Mouse (Mus musculus) kidney, postnatal 25 days (tissue): ENCODE data around the gene Nfu1.
"Not testable (repeated sequence)": the region's sequence is repeated elsewhere in the genome, so short reads cannot be mapped to it uniquely, and the experiment has no call there.

Experiments
- DNase-seq, 2 experiments: peaks; one replicate each; pipeline ENCODE4 v3.0.0; 2021; ENCODE audit warnings: mixed read lengths in 2 of 2

Nfu1 gene

DNA sequence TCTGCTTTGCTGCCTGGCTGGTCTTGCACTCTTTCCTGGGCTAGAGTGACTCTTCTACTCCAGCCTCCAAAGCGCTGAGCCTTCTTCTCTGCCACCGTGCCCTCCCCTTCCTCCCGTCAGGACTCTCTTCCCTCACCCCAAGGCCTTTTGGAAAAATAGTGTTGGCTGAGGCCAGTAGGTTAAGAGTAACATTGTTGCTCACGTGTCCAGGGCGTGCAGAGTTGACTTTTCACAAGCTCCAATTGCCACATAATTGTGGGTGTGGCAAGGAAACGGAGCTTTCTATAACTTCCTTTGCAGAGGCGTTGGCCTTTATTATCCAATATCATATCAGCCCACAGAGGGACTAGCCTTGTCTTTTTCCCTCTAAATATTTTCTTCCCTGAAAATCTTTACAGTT, 17.9 kb downstream of the Nfu1 start:
- peak; percentile 13 to 48 for DNase-seq

DNA sequence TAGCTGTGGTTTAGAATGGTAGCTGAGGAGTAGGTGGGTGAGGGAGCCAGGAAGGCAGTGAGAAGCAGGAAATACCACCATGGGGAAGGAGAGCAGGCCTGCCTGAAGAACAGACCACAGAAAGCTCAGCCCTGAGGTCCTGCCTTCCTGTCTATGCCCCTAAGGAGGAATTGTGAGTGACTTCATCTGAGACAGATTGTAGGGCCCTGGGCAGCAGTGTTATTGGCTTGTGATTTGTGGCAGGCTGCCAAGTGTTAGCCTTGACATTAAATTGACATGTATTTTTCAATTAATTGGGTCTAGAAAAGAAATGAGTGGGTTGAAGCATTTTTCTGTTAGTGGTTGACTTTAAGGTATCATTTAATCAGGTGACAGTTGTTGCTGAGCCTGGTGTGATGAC, 19.8 kb downstream of the Nfu1 start:
- DNase-seq, result no peak

DNA sequence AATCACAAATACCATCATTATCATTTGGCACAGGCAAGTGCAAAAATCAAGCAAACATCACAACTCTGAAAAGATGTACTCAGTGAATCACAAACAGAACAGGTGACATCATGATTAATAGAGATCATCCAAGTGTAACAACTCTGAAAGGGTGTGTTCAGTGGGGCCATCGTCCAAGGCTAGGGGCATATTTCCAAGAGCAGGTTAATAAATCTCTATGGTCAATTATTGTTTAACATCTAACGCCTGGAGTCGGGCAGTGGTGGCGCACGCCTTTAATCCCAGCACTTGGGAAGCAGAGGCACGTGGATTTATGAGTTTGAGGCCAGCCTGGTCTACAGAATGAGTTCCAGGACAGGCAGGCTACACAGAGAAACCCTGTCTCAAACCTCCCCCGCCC, 22.3 kb downstream of the Nfu1 start:
- peak; percentile 57 to 71 for DNase-seq

DNA sequence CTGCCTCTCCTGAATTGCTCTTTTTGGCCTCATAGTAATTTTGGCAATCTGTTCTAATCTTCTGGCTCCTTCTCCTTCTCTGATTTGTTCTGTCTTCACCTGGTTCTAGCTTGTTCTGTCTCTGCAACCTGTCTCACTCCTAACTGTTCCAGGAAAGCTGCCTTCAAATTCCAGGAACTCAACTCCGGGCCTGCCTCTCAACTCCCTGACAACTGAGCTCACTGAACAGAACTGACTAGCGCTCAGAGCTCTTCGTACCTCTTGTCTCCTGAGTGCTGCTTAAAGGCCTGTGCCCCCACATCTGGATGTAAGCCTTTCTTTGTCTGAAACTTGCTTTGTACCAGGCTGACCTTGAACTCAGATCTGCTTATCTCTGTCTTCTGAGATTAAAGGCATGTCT, 23.4 kb downstream of the Nfu1 start:
- no peak for DNase-seq

DNA sequence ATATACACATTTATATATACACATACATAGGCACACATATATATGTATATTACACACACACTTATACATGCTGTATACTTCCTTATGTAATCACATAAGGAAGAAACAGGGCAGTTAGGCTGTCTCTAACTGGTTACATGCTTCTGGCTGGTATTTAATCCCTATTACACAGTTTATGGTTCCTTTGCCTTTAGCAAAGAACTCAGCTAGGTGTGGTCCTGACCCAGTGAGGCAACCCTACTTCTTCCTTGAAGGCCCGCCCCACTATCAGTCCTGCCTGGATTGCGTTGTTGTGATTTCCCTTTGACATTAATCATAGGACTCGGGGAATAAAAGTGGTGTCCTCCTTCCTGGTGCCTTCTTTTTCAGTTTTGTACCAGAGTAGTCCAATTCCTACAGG, 25.4 kb downstream of the Nfu1 start:
- DNase-seq, result no peak

DNA sequence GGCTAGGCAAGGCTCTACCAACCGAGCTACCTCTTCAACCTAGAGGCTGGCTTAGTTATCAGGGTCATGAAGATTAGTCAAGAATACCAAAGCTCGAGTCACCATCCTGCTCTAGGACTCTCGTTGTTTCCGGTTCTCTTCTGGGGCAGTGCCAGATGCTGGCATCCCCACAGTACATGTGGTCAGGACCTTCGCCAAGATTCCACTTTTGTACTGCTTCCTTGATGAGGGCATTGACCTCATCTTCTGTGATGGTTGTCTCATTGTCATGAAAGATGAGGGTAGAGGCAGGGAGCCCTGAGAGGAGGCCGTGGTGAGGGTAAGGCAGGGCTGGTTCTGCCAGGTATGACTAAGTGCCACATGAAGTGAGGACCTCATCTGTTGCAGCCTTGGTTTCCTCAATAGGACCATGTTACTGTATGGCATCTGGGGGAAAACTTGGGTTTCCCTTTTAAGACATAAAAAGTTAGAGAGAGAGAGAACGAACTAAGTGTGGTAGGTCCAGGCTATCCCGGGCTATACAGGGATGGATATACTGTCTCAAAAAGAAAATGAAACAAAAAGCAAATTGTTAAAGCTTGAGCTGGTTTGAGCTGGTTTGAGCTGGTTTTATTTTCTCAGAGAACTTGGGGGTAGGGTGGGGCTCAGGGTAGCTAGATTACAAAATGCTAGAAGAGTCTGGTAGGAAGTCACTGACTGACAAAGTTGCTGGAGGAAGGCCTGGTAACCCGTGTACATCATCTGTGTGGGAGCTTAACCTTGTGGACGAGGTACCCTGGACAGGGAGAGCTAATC, 29.0 kb downstream of the Nfu1 start:
- peak; percentile 15 to 47 for DNase-seq

DNA sequence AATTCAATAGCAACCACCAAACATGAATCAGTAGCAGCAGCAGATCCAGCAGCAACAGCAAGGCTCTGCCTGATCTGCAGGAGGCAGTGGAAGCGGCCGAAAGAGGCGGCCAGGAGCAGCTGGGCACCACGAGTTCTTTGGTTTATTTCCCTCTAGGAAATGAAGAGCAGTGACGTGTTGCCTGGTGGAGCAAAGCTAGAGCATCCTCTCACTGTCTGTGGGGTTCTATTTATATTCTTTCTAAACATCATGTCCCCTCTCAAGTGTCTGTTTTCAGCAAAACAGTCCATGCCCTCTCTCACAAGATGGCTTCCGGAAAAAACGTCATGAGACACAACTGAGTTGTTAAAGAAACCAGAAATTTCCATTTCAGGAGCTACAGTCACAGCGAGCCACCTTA, 30.1 kb downstream of the Nfu1 start:
- DNase-seq, result no peak

DNA sequence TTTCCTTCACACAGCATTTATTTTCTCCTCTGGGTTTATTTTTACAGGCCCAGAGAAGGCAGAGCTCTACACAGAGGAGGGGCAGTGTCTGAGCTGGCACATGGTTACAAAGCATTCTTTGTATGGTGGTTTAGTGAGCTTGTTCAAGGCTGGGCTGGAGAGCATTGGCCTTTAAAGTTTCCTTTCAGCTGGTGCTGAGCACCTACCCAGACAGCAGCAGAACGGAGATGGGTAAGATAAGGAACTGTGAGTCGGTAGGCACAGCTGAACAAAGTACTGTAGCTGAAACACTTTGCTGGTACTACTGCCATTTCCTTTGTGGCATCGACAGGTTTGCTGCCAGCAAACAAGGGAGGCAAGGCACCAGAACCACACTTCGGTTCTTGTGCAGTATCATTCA, 31.9 kb downstream of the Nfu1 start:
- no peak for DNase-seq

DNA sequence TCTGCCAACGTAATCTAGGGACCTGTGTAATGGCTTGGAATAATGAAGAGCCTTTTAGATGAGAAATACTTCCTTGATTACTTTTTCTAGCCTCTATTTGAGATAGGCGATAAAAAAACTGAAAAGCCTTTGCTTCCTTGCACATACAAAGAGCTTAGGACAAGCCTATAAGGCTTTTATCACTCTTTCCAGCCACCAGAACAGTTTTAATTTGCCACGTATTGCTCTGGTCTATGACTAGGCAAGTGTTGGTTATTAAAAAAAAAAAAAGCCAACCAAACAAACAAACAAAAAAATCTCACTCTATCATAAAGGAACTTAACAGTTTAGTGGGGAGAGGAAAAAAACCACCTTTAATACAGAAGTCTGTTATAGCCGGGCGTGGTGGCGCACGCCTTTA, 32.4 kb downstream of the Nfu1 start:
- DNase-seq, result no peak

DNA sequence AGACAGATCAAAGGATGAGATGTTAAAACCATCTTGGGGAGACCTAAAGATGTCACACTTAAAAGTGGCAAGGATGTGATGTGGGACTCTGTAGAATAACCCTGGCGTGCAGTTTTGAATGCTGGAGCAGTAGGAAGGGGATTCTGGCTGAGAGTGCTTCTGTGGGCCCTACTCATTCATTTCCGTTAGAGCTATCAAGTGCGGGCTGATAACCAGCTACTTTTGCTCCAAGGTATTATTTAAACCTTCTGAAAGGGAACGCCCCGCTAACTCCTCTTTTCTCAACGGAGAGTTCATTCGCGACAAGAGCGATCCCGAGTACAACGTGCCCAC, 32.9 kb downstream of the Nfu1 start:
- DNase-seq, result no peak

DNA sequence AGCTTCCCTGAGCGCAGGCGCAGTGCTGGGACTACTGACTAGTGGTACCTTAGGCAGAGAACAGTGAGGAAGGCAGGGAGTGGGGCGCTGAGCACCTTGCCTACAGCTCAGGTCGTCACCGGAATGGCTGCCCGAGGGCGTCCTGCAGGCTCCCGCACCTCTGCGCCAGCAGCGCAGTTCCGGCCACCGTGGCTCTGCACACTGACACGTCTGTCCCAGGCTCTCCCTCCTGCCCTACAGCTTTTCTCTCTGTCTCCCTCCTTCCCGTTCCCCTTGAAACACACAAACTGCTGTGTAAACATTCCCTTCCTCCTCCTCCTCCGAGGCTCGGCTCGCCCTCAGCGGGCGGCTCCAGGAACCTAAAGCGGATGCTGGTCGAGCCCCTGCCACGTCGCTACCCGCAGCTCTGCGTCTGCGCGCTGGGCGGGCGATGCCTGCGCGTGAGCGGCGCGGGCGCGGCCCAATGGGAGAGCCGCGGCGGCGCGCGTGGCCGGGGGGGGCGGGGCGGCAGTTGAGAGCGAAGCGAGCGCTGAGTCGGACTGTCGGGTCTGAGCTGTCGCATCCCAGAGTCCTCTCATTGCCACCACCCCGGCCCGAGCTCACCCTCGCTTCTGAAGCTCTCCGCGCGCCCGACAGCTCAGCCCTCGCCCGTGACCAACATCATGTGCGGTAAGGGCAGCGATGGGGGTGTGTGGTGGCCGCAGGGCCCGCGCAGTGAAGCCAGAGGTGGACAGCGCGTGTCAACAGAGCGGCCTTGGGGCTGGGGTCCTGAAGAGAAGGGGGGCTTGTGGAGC, 33.5 kb downstream of the Nfu1 start, which contains the start of gene Gfpt1:
TSS of gene Gfpt1 (plus strand) at position 510 of the 794 bp plus-strand sequence.
- peak; percentile 95 to 98 for DNase-seq

DNA sequence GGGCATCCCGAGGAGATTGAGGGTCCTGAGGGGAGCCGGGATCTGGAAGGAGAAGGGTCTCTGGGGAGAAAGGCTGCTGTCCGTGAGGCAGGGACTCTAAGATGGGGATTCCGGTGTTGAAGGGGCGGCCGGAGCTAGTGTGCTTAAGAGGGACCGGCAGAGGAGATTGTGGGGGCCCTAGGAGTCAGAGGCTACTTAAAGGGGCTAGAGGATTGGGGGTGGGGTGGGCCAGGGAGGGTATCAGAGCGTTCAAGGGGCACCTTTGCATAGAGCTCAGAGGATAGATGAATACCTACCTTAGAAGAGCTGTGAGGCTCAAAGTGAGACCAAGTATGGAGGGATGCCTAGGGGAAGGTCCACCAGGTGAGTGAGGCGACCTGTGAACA, 34.1 kb downstream of the Nfu1 start:
- no peak for DNase-seq

DNA sequence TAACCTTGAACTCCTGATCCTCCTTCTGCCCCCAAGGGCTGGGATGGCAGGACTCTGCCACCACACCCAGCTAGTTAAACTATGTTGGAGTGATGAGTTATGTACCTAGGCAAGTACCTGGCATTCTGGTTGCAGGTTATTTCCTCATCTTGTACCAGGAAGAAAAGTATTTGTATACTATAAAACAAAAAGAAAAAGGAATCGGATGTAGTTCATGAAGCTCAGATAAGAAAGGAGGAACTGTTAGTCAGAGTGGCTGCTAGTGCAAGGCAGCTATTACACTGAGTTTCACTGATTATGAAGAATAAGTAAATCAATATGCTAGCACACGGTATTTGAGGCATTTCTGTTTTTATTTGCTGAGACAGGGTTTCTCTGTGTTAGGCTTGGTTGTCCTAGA, 35.9 kb downstream of the Nfu1 start:
- no peak for DNase-seq

DNA sequence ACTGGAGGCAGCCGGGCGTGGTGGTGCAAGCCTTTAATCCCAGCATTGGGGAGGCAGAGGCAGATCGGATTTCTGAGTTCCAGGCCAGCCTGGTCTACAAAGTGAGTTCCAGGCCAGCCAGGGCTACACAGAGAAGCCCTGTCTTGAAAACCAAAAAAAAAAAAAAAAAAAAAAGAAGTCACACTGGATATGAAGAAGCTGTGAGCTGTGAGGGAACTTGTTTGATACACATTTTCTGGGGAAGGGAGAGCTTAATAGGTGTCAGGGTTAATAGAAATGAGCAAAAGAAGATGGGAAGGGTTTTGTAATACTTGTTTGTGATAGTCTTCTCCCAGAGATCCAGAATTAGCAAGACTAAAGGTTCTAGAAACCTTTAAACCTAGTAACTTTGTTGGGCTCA, 36.5 kb downstream of the Nfu1 start:
- DNase-seq, result no peak

DNA sequence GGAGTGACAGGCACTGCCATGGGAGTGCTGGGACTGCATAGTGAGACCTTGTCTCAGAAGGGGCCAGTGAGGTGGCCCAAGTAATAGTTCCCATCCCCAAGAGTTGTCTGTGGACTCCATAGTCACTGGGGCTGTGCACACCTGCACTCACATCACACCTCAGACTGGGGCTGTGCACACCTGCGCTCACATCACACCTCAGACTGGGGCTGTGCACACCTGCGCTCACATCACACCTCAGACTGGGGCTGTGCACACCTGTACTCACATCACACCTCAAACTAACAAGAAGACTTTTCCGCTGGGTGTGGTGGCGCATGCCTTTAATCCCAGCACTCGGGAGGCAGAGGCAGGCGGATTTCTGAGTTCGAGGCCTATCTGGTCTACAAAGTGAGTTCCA, 39.7 kb downstream of the Nfu1 start:
- DNase-seq, result not testable (repeated sequence)

DNA sequence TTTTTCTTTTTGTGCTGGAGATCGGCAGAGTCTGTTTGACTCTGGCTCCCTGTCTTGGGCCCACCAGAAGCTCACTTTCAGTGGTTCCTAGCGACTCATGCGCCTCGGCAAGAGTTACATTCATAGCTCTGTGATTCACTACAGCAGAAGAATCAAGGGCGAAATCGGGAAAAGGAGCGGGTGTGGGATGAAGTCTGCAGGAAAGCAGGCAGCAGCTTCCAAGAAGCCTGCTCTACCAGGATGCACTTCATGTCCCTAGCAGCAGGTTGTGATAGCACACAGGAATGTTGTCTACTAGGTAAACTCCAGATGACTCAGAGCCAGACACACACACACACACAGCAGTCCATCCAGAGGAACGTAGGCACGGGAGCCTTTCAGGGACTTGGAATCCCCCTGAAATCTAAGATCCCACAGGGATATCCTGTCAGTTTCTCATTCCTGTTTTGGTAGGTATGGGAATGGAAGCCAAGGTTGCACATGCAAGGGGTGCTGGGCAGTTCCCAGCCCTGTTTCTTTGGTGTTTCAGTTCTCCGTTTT, 42.9 kb downstream of the Nfu1 start:
- no peak for DNase-seq

DNA sequence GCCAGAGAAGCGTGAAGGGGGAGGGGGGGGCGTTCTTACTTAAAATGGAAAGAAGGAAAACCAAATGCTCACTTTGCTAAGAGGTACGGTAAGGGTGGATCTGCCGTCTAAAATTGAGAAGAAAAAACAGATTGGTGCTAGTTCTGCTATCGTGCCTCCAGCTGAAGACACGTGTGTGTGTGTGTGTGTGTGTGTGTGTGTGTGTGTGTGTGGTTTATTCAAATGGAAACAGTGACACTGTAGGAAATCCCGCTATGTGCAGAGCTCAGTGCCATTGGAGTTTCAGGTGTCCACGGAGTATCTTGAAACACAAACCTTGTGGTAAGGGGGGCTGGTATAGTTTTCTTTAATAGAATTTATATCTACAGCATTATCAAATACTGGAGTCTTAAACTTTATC, 45.2 kb downstream of the Nfu1 start:
- DNase-seq, result no peak

DNA sequence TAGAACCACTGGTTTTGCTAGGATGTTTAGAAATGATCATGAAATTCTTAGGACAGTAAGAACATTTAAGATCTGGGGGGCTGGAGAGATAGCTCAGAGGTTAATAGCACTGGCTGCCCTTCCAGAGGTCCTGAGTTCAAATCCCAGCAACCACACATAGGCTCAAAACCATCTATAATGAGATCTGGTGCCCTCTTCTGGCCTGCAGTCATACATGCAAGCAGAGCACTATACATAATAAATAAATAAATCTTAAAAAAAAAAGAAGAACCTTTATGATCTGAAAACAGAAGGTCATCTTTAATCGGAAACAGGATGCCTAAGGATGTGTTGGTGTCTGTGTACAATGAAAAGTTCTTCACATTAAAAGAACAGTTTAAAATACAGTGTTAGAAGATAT, 50.7 kb downstream of the Nfu1 start:
- no peak for DNase-seq

DNA sequence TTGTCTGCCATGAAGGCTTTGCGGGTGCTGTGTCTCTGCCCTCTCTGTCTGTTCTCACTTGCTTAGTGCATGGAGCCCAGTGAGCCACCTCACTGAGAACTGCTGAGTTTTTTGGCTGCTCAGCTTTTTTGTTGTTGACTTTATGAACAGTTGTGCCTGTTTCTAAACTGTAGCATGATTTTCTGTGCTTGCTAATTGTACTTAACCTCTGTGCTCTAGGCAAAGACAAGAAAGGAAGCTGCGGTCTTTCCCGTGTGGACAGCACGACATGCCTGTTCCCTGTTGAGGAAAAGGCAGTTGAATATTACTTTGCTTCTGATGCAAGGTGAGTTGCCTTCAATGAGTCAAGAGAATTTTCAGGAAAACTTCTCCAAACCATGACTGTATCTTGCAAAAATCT, 54.5 kb downstream of the Nfu1 start:
- DNase-seq, result no peak

DNA sequence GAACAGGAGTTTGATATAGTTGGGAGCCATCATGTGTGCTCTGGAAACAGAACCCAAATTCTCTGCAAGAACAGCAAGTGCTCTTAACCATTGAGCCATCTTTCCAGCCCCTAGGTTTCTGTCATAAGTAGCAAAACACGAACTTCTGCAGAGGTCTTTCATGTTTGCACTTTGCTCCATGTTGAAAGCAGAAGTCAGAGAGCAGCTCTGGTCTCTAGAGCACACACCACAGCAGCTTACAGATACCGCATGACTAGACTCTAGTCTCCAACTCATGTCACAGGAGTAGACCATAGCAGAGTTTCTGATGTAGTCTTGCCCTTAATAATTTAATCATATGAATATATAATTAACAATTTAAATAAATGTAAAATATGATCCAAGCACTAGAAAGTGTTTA, 59.2 kb downstream of the Nfu1 start:
- no peak for DNase-seq

DNA sequence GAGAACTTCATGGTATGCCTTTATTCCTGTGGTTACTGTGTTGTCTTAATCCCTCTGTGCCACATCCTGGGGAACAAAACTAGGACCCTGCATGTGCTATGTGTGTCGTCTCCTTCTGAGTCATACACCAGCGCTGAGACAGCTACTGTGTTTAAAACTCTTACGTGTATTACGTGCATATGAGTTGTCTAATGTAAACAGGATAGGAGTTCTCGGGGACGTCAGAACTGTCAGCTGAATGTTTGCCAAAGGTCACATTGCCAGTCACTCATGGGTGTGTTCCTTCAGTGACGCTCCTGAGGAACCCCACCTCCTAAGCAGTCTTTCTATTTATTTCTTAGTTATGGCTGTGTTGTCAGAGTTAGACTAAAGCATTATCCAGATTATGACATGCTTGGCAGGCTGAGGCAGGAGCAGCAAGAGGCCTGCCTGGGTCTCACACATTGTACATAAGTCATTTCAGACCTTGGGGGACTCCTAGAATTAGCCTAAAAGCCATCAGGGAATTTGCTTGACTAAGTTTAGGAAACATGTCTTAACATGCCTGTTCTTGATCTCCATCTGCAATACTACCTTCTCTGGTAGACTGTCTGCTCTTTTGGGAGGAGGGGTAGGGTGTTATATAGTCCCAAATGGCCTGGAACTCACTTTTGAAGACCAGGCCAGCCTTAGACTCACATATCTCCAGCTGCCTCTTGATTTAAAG, 60.3 kb downstream of the Nfu1 start:
- no peak for DNase-seq

DNA sequence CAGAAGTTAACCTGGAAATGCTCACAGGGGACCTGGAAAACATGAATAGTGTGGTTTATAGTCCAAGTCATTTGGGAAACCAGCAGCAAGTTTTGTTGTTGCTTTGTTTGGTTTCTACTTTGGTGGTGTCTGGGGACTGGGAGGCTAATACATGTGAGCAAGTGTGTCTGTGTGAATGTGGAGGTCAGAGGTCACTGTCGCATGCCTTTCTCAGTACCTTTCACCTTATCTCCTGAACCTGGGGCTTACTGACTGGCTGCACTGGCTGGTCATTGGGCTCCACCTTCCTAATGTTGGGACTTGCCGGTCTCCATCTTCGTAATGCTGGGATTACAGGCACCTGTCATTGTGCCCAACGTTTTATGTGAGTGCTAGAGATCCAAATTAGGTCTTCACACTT, 61.6 kb downstream of the Nfu1 start:
- no peak for DNase-seq

DNA sequence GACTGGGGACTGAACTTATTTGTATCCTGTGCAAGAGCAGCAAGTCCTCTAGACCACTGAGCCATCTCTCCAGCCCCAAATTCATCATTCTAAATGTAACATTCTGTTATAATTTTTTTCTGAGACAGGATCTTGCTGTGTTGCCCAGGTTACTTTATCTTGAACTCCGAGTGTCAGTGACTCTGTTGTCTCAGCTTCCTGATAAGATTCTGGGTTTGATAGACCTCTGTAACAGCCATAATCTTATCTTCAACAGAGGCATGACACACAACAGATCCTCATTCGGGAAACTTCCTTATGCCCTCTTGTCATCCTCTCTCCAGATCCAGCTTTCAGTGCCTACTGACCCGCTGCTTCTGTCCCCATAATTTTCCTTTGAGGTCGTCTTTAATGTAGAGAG, 63.7 kb downstream of the Nfu1 start:
- no peak for DNase-seq
